Mouse (Mus musculus) bone marrow, adult 2 months (tissue): ENCODE results near the gene Igfbp7. TPM values are rescaled to one million over a fixed set of nuclear protein-coding genes. Genes with fewer than 3 reads are reported as not detected.
A peak's percentile ranks its signal among the peaks of the same experiment; 100 is the strongest.

Source experiments
- H3K27ac ChIP-seq: fragments of 200-500 bp; 2 replicates; pipeline ENCODE4 v1.5.1; 2012; ENCODE audit warnings: low read depth, mild to moderate bottlenecking, control low read depth, inconsistent platforms, low read length; ENCODE audit not compliant: control insufficient read depth, poor library complexity, insufficient read depth
- H3K4me1 ChIP-seq: fragments of 200-500 bp; 2 replicates; pipeline ENCODE4 v1.6.1; 2011; ENCODE audit warnings: low read length; ENCODE audit not compliant: control insufficient read depth, insufficient read depth
- H3K4me3 ChIP-seq: fragments of 200-500 bp; replicated peaks from 2 replicates; pipeline ENCODE3; 2011; ENCODE audit warnings: mild to moderate bottlenecking, low read depth, low read length, control low read depth; ENCODE audit not compliant: control insufficient read depth
- CTCF ChIP-seq: fragments of 200-500 bp; IDR thresholded peaks from 2 replicates; pipeline ENCODE4 v1.5.1; 2011; ENCODE audit warnings: low read length, control low read depth; ENCODE audit not compliant: control insufficient read depth, insufficient read depth
- POLR2A ChIP-seq: fragments of 200-500 bp; IDR thresholded peaks from 2 replicates; pipeline ENCODE4 v1.6.1; 2011; ENCODE audit warnings: low read depth, mild to moderate bottlenecking, control low read depth, low read length, borderline replicate concordance; ENCODE audit not compliant: control insufficient read depth
- WGBS: fragments of 180-500 bp; shearing (Covaris S2); methylation state at CpG from one replicate; pipeline ENCODE4 v1.1.7; 2018; 5-methylcytosine and 5-hydroxymethylcytosine counted together
- polyA plus RNA-seq: library from polyadenylated mRNA; stranded (reverse); fragments of >200 nt; gene quantifications from 2 replicates; pipeline ENCODE4 v1.2.4, GENCODE M21; 2011; ENCODE audit warnings: low replicate concordance; ENCODE audit not compliant: missing spikeins, insufficient read depth, insufficient read length

Igfbp7 gene
- polyA plus RNA-seq, 1 experiment, result 24.2 TPM

DNA sequence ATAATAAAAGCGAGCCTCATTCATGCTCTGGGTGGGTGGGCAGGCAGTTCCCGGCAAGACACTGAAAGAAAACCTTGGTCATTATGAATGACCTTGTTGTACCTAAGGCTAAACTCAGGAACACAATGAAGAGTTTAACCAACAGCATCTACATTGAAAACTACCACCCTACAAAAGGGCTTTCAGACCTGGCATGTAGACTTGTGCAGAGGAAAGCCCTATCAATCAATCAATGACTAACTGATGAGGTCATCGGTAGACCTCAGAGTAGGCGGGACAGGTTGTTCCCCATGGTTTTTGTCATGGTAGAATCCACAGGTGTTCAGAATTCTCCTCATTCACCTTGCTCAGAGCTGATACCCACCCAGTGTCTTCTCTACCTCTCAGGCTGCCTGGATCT is 47.9 kb downstream of the Igfbp7 start:
- WGBS, result 90% methylated on average over 4 of the region's 4 CpGs

DNA sequence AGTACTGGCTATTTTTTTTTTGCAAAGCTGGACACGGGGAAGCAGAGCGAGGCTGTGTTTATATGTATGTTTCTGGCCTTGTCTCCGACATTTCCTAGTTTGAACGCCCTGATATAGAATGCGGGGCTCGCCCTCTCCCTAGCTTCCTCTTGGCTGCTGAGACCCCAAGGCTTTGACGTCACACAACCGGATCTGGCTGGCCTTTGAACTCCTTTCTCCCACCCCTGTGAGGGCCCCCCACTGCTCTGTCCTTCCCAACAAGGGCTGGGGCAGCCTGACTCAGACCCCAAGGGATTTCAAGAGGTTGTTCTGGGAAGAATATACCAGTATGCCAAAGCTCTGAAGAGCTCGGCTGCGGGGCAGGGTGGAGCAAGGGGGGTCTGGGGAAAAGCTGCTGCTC is 49.5 kb downstream of the Igfbp7 start:
- Histone ChIP-seq H3K4me1 (no peaks in the 10 kb centered on the region; the same call in 1 of the 2 replicates), H3K27ac (no peak overlapping the region), H3K4me3 (no peak overlapping the region)
- no peak for TF ChIP-seq POLR2A
- TF ChIP-seq CTCF, result no peak
- 6% methylated on average over 10 of the region's 10 CpGs for WGBS

More for the DNA sequence above, 47.9 kb downstream of the Igfbp7 start:
- no peak overlapping the region for H3K27ac ChIP-seq
- H3K4me3 ChIP-seq, result no peak overlapping the region
- TF ChIP-seq CTCF, result no peak
- TF ChIP-seq POLR2A, result no peak
- H3K4me1 ChIP-seq, result no peaks in the 10 kb centered on the region; the same call in 1 of the 2 replicates

DNA sequence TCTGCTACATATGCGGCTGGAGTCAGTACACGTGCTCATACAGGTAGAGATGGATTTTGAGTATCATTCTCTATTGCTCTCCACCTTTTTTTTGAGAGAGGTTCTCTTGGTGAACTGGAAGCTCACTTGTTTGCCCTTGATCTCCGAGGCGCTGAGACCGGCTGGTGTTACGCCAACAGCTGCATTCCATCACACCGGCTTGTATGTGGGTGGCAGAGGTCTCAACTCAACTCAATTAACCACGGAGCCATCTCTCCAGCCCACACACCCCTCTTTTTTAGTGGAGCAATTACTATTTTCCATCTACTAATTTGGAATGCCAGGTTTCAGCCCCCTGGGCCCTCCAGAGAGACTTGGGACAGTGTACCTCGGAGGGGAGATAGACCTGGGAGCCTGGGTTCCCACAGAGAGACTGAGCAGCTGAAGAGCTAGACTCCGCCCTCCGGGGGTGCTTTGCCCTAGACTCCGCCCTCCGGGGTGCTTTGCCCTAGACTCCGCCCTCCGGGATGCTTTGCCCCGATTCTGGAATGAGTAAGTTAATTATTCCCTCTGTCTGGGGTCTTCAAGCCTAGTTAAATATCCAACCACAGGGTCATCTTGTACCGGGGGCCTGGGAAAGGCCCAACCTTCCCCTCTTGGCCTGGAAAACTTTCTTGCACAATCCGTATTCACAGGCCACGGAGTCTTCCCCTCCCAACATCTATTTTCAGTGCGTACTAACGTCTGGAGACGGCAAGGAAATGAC is 50.3 kb downstream of the Igfbp7 start:
- Histone ChIP-seq H3K27ac (no peak overlapping the region), H3K4me3 (peak overlapping the region; percentile 44), H3K4me1 (no peaks in the 10 kb centered on the region; the same call in 1 of the 2 replicates)
- 21% methylated on average over 22 of the region's 22 CpGs for WGBS
- no peak for TF ChIP-seq CTCF
- no peak for TF ChIP-seq POLR2A

DNA sequence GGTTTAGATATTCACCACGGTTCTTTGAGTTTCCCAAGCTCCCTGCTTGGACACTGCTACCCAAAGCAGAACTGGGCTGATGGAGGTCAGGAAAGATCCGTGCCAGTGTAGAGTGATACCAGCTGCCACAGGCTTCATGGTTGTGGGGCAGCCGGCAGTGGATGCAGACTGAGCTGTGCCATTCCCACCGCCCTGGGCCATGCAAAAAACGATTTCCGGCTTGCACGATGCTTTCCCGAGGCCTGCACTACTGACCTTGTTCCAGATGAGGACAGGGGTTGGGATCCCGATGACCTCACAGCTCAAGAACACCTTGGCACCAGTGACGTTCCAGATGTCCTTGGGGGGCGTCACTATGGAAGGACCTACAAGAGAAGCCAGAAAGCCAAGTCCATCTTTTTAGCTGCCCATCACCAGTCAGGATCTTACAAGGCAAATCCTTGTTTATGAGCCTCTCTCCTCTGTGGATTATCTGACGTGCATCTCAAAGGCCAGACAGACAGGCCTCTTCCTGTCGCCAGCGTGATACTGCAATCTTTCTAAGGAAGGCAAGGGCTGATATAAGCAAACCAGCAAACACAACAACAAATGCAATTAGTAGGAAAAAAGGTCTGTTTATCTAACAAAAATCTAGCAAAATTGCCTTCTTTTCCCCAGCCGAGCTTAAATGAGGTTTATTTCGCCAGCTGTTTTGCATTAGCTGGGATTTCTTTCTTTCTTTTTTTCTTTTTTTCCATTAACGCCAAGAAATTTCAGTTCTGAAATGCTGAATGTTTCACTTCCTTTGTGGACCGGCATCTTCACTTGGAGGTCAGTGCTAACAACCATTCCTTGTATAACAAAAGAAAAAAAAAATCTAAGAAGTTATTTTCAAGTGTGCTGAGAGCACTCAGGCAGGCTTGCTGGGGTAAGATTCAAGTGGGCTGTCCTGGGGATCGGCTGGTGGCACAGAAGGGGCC is 52.3 kb downstream of the Igfbp7 start:
- 77% methylated on average over 19 of the region's 19 CpGs for WGBS
- no peak overlapping the region for H3K27ac ChIP-seq
- H3K4me3 ChIP-seq, result no peak overlapping the region
- no peak for TF ChIP-seq POLR2A
- TF ChIP-seq CTCF, result no peak
- H3K4me1 ChIP-seq, result no peaks in the 10 kb centered on the region; the same call in 1 of the 2 replicates

DNA sequence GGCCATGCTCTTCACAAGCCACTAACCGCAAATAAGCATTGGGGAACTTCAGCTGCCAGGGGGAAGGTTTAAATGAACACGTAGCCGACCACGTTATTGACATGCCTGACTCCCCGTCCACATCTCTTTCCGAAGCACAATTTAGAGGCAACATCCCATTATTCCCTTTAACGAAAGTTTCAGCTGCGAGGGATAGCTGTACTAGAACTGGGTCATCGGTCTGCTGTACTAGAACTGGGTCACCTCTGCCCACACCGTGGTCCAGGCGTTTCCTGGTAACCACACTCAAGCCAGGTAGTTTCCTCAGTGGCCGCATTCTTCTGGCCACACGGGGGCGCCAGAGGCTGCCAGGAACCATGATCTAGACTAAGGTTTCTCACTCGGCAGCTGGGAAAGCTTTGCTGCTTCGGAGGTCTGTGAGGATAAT is 53.5 kb downstream of the Igfbp7 start:
- no peak overlapping the region for H3K27ac ChIP-seq
- under 1% methylated on average over 16 of the region's 16 CpGs for WGBS
- TF ChIP-seq POLR2A, result no peak
- peak; percentile 94 for TF ChIP-seq CTCF
- no peak overlapping the region for H3K4me3 ChIP-seq
- H3K4me1 ChIP-seq, result no peaks in the 10 kb centered on the region; the same call in 1 of the 2 replicates

DNA sequence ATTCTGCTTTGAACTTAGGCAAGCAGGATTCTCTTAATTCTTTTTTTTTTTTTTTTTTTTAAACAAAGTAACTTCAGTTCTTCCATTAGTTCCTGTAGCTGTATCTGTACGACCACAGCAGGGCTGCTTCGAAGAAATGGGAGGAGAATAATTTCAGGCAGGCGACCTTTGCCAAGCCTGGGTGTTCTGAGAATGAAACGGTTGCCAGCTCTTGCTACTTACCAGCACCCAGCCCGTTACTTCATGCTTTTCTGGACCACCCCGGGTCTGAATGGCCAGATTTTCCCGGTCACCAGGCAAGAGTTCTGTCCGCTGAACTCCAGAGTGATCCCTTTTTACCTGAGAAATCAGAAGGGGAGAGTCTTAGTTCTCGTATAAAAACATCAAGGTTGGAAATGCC is 56.1 kb downstream of the Igfbp7 start:
- Histone ChIP-seq H3K27ac (no peak overlapping the region), H3K4me1 (no peaks in the 10 kb centered on the region), H3K4me3 (no peak overlapping the region)
- TF ChIP-seq CTCF (no peak), POLR2A (no peak)
- WGBS, result 87% methylated on average over 9 of the region's 9 CpGs

DNA sequence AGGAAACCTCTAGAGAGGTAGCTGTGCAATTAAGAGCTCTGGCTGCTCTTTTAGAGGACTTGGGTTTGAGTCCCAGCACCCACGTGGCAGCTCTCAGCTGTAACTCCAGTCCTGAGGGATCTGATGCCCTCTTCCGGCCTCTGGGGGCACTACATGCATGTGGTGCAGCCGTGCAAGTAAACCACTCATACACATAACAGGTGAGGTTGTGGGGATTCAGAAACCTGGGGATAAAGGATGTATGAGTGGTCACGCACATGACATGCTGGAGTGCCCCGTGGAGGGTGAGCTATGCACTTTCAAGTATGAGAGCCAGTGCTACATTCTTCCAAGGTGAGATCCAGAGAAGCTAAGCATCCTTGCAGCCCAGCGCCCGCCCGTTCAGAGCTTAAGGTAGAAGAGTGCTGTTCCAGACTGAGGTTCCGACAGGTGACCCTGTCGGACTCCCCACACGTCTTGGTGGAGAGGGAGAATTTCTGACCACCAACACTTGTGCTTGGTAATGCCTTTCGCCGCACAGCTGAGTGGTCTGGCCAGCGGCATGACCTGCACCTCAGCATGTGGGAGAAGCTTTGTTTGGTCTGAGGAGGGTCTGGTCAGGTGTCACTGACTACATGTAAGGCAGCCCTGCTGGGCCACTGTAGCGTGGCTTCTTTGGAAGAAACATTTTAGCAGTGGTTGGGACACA is 57.7 kb downstream of the Igfbp7 start:
- H3K27ac ChIP-seq, result no peak overlapping the region
- TF ChIP-seq CTCF (no peak), POLR2A (no peak)
- 89% methylated on average over 15 of the region's 15 CpGs for WGBS
- no peak overlapping the region for H3K4me3 ChIP-seq
- no peaks in the 10 kb centered on the region for H3K4me1 ChIP-seq

DNA sequence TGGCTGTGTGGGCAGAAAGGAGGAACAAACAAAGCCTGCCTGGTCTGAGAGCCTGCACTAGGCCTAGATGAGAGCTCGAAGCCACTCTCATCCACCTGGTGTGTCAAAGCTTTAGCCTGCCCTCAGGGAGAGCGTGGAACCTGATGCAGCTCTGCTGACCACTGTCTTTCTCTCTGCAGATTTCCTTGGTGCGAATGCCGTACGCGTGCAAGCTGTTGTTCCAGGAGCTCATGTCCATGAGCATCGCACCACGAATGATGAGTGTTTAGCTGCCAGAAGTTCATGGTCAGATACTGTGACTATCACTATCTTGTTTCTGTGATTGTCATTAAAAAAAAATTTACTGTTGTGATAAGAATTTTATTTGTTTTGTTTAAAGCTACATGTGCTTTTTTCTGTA is 58.9 kb downstream of the Igfbp7 start:
- Histone ChIP-seq H3K4me3 (no peak overlapping the region), H3K4me1 (no peaks in the 10 kb centered on the region), H3K27ac (no peak overlapping the region)
- TF ChIP-seq CTCF (no peak), POLR2A (no peak)
- WGBS, result 96% methylated on average over 8 of the region's 8 CpGs
